Mouse (Mus musculus): ENCODE data around the gene Sugp2.

The Sugp2 gene

DNA sequence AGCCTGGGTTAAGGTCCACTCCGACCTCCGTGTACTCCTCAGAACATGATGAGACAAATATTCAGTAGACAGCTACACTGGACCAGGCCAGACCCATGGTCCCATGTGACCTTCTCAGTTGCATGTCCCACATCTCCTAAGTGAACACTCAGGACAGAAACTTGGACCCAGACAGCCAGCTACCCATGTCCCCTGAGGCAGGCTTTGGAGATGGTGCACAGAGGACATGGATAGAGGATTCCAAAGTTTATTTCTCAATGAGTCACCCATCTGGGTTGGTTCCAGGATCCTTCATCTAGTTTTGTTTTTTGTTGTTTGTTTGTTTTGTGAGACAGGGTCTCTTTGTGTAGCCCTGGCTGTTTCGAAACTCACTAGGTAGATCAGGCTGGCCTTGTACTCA lies 13.1 kb upstream of the Sugp2 start:
- no peak for DNase-seq (ENCODE audit: low spot score in 2 of 2)

DNA sequence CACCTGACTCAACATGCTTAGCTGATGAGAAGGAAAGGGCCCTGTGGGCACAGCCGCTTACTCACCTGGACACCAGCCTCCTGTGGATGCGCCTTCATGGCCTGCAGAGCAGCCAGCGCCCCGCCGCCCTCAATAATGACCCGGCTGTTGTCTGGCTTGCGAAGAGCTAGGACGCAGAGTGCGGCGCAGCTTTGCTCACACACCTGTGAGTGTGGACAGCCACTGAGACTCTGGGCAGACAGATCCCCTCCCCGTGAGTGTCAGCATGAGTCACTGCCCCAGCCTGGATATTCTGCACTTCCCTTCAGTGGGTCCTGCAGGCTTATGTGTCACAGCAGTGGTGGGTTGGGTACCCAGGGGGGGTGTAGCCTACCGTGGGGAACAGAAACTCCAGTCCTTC lies 12.0 kb upstream of the Sugp2 start:
- no peak for DNase-seq (ENCODE audit: low spot score in 2 of 2)

DNA sequence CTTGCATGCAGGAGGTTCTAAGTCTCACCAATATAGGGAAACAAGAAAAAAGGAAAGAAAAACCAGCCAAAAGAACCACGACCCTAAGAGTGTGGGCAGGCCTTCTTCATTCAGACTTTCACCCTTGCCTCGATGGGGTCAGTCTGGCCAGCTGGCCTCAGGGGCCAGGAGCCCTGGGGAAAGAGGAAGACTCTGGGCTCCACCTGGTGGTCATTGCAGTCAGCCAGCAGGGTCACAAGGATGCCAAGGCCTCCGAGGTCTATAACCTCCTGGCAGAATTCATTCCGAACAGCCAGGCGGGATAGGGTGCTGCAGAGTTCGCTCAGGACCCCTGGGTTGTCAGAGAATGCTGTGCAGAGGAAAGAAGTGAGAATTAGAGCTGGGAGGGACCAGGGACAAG lies 10.7 kb upstream of the Sugp2 start:
- DNase-seq (ENCODE audit: low spot score in 2 of 2), result peak in 1 of 2 experiments; percentile 57

DNA sequence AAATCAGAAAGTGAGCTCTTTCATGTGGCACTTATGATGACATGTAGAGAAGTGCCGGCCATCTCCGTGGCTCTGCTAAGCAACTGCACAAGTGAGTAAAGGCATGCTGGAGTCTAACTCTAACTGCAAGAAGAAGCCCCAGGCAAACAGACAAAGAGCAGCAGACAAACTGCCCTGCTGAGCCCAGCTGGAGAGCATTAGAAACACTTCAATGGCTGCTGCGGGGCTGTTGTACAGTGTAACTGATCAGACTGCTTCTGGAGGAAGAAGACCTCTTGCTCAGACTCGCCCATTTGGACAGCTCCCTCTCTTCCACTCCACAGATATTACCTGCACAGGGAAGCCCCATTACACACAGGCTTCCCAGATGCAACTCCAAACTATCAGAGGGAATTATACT lies 6.0 kb upstream of the Sugp2 start:
- DNase-seq (ENCODE audit: low spot score in 2 of 2), result no peak

DNA sequence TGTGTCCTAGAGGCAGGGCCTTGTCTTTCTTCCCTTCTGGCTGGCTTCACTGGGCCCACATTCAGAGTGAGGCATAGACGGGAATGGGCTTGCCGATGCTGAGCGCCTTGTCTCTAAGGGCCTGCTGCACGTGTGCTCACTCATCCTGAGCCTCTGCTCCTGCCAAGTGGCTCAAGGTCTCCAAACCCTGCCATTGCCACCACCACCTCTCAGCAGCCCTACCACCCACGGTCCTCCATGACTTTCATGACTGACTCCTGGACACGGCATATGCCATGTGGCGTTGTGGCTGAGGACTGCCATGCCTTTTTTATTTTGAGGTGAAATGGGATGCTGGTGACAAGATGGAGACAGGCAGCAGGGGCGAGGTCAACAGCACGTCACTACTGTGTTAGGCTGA lies 3.2 kb upstream of the Sugp2 start:
- no peak for DNase-seq (ENCODE audit: low spot score in 2 of 2)

DNA sequence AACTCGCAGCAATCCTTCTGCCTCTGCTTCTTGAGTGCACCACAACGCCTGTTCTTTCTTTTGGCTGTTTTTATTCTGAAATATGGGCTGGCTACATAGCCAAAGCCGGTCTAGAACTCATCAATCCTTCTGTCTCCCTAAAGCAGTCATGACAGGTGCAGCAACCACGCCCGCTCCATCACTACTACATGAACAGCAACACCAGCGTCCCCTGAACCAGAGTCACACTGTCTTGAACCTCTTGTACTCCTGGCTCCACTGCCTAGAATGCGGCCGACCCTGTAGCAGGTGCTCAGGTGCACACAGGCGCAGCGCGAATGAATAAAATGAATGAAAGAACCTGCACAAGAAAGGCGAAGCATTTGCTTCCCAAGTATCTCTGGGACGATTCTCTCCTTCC lies 420 bp upstream of the Sugp2 start:
- no peak for DNase-seq (ENCODE audit: low spot score in 2 of 2)

DNA sequence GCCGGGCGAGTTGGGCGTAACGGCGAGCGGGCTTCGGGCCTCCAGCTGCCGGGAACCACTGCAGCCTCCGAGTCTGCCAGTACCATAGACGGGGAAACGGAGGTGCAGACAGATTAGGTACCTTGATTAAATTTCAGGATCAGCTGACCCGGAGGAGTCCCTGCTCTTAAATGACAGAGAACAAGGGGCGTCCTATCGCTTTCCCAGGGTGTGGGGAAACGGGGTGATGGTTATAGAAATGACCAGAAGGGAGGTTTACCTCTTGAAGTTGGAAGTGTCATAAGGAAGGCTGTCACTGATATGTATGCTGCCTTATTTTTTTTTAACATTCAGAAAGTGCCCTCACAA lies 729 bp downstream of the Sugp2 start:
- DNase-seq (ENCODE audit: low spot score in 2 of 2), result no peak

DNA sequence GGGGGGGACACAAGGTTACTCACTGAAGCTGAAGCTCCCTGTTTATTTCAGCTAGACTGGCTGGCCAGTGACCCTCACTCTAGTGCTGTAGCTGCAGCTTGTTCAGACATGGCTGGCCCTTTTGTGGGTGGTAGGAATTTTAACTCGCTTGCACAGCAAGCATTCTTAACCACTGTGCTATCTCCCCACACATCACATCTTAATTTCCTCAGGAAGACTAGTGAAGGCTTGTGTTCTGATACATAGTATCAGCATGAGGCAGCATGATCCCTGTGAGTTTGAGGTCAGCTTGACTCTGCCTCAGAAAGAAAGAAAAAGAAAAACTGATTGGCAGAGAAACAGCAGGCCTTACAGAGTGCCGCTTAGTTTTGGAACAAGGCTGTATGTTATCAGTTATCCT lies 3.8 kb downstream of the Sugp2 start:
- peak in 1 of 2 experiments; percentile 37 for DNase-seq (ENCODE audit: low spot score in 2 of 2)

DNA sequence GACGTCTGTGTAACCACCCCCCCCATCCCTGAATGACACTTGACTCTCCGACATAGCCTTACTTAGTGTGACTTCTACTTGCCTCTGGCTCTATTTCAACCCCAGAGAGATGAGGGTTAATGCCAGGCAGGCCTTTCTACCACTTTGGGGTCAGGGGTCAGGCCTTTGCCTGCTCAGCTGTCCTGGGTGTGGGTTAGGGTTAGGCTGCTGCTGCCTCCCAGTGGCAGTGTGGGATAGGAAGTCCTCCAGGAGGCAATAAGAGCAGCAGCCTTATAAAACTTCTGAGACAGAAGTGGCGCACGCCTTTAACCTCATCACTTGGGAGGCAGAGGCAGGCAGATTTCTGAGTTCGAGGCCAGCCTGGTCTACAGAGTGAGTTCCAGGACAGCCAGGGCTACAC lies 6.6 kb downstream of the Sugp2 start:
- peak in 1 of 2 experiments; percentile 19 for DNase-seq (ENCODE audit: low spot score in 2 of 2)

DNA sequence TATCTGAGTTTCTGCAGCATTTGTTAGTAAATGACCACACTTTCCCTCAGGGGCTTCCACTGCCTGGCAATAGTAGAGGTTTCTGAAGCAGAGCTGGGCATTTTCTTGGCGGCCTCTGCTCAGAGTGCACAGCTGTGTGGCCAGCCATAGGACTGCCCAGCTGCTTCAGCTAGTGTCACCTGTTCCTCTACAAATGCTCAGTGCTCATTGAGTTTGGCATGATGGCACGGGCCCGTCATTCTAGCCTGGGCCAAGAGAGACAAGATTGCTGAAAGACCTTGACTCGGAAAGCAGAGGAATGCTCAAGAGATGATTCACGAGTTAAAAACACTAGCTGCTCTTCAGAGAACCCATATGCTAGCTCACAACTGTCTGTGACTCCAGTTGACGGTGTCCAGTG lies 12.6 kb downstream of the Sugp2 start:
- no peak for DNase-seq (ENCODE audit: low spot score in 2 of 2)

DNA sequence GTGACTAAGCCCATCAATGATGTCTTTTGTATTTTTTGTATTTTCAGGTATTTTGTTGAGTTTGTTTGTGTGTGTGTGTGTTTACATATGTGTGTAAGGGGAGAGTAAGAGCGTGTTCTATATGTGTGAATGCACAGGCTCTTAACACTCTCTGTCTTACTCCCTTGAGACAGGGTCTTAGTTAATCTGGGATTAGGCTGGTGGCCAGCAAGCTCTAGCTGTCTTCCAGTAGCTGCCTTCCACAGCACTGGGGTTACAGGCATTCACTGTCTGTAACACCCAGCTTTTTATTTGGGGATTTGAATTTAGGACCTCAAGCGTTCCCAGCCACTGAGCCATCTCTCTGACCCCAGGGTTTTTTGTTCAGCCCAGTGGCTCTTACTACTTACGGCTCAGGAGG lies 13.8 kb downstream of the Sugp2 start:
- DNase-seq (ENCODE audit: low spot score in 2 of 2), result no peak

DNA sequence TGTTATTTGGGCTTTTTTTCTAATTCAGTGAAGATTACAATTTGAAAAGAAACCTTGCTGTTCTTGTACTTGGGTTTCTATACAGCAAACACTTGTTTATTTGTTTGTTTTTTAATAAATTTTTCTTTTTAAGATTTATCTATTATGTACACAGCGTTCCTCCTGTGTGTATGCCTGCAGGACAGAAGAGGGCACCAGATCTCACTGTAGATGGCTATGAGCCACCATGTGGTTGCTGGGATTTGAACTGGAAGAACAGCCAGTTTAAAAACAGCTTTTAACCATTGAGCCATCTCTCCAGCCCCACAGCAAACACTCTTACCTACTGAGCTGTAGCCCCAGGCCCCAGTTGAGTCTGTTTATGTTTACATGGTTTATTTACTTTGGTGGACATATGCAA lies 20.6 kb downstream of the Sugp2 start:
- DNase-seq (ENCODE audit: low spot score in 2 of 2), result no peak

DNA sequence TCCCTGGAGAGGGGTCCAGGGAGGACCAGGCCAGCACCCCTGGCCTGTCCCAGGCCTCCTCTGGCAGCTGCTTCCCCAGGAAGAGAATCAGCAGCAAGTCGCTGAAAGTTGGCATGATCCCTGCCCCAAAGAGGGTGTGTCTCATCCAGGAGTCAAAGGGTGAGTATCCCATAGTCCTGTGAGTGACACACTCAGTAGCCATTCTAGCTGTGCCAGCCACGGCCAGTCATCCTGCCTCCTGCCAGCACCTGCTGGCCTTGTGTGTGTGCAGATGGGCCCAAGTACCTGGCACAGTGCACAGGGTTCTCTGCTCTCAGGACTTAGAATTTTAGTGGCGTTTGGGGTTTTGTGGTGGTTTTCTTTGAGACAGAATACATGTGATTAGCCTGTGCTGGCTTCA lies 23.4 kb downstream of the Sugp2 start:
- no peak for DNase-seq (ENCODE audit: low spot score in 2 of 2)

DNA sequence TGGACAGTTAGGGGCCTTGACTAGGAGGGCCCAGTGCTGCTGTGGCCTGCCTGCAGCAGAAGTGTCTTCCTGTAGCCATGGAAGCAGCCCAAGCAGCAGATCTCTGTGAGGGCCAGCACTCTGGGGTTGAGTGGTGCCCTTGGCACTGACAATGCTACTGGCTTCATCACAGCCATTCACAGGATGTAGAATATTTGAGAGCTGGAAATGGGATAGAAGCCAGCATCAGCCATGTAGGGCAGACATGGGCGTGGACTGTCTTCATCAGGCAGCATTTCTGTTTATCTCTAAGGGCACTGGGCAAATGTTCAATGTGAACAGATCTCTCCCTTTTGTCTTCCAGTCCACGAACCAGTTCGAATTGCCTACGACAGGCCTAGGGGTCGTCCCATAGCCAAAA lies 24.6 kb downstream of the Sugp2 start:
- DNase-seq (ENCODE audit: low spot score in 2 of 2), result no peak

DNA sequence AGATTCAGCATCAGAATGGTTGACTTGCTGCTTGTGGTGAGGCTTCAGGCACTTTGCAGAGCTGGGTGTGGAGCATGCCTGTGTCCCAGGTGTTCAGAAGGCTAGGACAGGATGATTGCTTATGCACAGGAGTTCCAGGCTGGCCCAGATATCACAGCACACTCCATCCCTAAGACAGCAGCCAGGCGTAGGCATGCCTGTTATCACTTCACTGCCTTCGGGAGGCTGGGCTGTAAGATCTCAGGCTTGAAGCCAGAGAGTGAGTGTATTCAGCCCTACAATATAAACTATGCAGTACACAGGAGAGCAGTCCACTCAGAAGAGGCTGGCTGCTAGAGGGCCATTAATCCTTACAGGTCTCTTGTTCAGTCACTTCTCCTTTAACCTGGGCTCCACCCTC lies 25.0 kb downstream of the Sugp2 start:
- DNase-seq (ENCODE audit: low spot score in 2 of 2), result no peak

DNA sequence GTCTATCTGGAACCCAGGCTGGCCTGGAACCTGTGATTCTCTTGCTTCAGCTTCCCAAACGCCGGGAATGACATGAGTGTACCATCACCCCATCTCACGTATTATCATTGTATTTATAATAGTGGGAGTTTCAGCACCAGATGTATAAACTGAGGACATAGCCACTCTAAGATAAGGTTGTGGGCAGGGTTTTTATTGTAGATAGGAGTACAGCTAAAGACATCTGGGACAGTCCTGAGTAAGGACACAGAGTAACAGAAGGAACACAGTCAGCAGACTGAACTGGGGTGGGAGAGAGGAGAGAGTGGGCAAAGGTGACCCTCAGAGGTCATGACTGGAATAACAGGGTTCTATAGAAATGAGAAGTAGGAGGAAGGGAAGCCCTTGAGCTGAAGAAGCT lies 33.6 kb downstream of the Sugp2 start:
- no peak for DNase-seq (ENCODE audit: low spot score in 2 of 2)

DNA sequence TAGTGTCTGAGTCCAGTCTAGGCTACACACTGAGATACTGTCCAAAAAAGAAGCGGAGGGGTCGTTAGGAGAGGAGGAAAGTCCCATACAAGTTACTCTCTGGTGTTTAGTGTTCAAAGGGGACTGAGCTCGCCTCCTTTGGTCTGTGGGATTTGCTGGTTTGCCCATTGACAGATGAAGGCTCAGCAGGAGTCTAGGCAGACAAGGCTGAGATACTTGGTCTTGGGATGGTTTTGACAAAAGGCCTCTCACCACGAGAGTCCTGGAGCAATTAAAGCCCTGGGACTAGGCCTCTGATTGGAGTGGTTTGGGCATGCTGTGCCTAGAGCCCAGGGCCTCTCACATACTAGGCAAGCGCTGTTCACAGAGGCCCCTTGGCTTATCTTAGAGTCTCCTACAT lies 34.3 kb downstream of the Sugp2 start:
- DNase-seq (ENCODE audit: low spot score in 2 of 2), result no peak

DNA sequence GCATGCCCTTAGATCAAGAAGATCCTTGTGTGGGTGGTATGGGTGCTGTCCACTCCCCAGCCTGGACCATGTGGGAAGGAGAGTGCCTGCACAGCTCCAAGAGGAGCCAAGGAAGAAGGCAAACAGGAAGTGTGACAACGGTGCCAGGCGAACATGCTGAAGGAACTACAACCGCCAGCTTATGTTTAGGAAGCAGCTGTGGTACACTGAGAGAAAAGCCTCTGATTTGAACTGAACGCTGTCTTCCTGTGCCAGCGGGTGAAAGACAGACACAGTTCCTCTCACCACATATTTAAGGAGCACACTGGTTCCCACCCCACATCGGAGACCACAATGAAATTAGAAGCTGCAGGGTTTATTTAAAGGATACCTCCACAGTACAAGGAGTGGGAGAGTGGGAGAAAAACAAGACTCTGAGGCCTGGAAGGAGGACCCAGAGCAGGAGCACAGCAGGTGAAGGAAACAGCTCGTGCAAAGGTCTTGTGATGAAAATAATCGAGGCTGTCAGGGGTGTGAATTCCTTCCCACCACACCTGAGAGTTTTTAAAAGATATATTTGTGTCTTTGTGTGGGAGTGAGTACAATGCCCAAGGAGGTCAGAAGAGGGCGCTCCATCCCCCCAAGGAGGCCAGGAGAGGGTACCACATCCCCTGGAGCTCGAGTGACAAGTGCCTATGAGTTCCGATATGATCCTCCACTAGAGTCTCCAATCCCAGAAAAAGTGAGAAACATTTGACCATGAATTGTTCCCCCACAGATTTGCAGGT lies 35.0 kb downstream of the Sugp2 start:
- DNase-seq (ENCODE audit: low spot score in 2 of 2), result no peak

DNA sequence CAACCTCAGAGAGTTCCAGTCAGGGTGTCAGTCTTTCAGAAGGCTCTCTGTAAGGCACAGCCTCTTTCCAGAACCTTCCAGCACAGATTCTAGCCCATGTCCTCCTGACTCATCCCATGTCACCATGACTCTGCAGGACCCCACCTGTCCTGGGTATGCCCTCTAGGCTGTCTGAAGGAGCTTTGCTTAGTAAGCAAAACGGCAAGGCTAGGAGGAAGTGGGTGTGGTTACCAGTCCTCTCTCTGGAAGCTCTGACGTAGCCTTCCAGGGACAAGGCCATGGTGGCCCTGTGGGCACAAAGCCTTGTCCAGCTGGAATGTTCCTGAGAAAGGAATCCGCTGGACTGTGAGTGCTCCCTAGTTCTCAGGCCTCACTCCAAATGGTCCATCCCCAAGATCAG lies 38.9 kb downstream of the Sugp2 start:
- no peak for DNase-seq (ENCODE audit: low spot score in 2 of 2)

DNA sequence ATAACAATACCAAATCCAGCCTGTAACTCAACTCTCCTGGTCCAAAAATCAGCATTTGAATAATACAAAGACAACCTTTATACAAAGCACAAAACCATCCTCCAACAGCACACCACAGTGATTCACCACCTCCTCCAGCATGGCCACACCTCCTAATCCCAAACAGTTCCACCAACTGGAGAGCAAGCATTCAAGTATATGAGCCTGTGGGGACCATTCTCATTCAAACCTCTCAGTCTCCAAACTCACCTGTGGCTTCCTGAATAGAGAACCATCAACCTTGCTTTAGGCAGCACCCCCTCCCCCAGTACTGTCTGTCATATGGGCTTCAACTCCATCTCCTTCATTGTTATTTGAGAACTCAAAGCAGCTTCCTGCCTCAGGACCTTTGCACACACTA lies 40.3 kb downstream of the Sugp2 start:
- DNase-seq (ENCODE audit: low spot score in 2 of 2), result no peak

DNA sequence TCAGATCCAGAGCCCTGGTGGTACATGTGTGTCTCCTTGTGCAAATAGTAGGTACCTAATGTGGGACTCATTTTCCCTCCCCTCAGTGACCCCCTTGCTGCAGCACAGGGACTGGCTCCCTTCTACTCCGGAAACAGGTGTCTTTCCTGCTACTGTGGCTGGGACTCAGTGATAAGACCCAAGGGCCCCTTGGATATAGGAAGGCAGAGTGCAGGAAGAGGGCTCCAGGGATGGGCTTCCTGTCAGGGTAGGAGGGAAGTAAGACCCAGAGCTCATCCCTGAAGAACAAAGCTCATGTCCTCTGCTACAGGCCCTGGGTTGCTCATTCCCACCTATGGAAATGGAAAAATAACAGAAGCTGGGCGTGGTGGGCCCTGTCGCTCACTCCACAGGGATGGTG lies 42.5 kb downstream of the Sugp2 start:
- DNase-seq (ENCODE audit: low spot score in 2 of 2), result no peak

DNA sequence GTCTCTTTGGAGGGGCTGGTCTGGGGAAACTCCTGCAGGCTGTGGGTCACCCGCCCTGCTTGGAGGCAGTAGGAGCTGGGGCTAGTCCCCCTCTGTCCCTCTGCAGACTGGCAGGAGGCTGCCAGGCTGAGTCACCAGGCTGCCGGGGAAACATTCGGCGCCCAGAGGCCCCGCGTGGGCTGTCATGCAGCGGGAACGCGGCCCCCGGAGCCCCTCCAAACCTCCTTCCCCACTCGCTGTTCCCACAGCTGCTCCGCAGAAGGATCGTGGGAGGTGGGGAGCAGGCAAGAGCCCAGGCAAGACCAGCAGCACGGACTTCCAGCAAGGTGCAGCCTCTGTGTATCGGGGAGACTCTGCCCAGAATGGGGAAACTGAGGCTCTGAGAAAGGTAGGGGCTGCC lies 44.1 kb downstream of the Sugp2 start:
- DNase-seq (ENCODE audit: low spot score in 2 of 2), result no peak

DNA sequence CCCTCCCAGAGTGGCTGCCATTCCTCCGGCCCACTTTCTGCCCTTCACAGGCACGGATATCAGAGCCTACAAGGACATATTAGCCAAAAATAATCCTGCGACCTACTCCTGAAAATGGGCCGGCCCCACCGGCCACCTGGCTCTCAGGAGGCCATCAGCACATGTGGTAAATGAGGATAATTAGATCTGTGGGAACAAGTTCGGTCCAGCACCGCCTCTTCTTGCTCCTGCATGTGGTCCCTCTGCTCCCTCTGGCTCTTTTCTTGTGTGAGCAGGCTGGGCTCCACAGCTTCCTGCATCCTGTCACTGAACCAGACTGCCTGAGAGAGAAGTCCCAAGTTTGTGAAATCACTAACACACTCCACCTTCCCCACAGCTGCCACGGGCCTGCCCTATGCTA lies 45.2 kb downstream of the Sugp2 start:
- DNase-seq (ENCODE audit: low spot score in 2 of 2), result no peak

DNA sequence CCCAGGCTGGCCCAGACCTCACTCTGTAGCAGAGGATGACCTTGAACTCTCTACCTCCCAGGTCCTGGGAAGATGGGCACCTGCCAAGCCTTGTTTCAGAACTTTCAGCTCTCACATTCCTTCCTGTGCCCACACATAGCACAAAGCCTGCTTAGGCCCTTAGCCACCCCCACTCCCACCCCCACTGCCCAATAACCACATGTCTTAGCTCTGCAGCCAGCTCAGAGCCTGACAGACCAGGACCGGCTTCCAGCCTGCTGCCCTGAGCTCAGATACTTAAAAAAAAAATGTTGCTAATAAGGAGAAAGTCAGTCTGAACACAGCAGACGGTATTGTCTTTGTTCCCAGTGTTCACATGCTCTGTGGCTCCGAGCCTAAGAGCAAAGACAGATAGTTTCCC lies 47.0 kb downstream of the Sugp2 start:
- no peak for DNase-seq (ENCODE audit: low spot score in 2 of 2)

Measured in urinary bladder, postnatal 36 days (tissue).